ENCODE assay signal across 8 mouse cellular contexts in genomic region chr2:10216566-10217247, GRCm38 (mm10).
DNase-seq lines count a peak whose midpoint lies in the region; ATAC-seq lines count a peak whose summit lies in the region.

No protein-coding gene starts in this region.

- no peak overlapping the region for H3K9ac ChIP-seq in midbrain, embryonic 13.5 days (replicated peaks)

- H3K4me2 ChIP-seq in midbrain, embryonic 13.5 days (replicated peaks): no peak overlapping the region

- WGBS in forebrain, embryonic 10.5 days: 37% methylated on average over 7 of the region's 7 CpGs
- 29% methylated on average over 7 of the region's 7 CpGs for WGBS in midbrain, embryonic 13.5 days

- peaks cover 12% of the 10 kb centered on the region for H3K4me1 ChIP-seq in forebrain, embryonic 10.5 days
- H3K4me1 ChIP-seq in midbrain, embryonic 13.5 days (replicated peaks): peaks cover 16% of the 10 kb centered on the region

- intact Hi-C loops in heart, postnatal 36 days (cut with DNase I): no loop called here

- H3K27ac ChIP-seq in forebrain, embryonic 10.5 days: peak overlapping the region; percentile 67
- peak overlapping the region; percentile 7; the same call in 1 of the 2 replicates for H3K27ac ChIP-seq in midbrain, embryonic 13.5 days

- H3K36me3 ChIP-seq in forebrain, embryonic 10.5 days (replicated peaks): no peaks in the 10 kb centered on the region
- H3K36me3 ChIP-seq in midbrain, embryonic 13.5 days: no peaks in the 10 kb centered on the region

- no peaks in the 10 kb centered on the region for H3K9me3 ChIP-seq in forebrain, embryonic 10.5 days
- H3K9me3 ChIP-seq in midbrain, embryonic 13.5 days: no peaks in the 10 kb centered on the region

- H3K27me3 ChIP-seq in forebrain, embryonic 10.5 days (ENCODE audit: poor library complexity, severe bottlenecking): no peaks in the 10 kb centered on the region
- H3K27me3 ChIP-seq in midbrain, embryonic 13.5 days: no peaks in the 10 kb centered on the region

- peak; percentile 85 for ATAC-seq in midbrain, embryonic 13.5 days
- no peak for ATAC-seq in activated CD4-positive, CD25-positive, alpha-beta regulatory T cell, adult 4 months

- no peak overlapping the region for H3K4me3 ChIP-seq in forebrain, embryonic 10.5 days
- no peak overlapping the region for H3K4me3 ChIP-seq in midbrain, embryonic 13.5 days (replicated peaks)

- peak; percentile 77 for DNase-seq in Muller cell, postnatal 12 days (ENCODE audit: inconsistent ontology term)
- DNase-seq in adrenal gland, postnatal 25 days: peak; percentile 23
- peak; percentile 19 for DNase-seq in forebrain, embryonic 10.5 days (ENCODE audit: extremely low spot score, low spot score)
- DNase-seq in heart, postnatal 36 days: peak; percentile 21 to 24
- DNase-seq in layer of hippocampus, postnatal 10 days (ENCODE audit: low spot score in 2 of 2): peak; percentile 17 to 43
- no peak for DNase-seq in spleen, adult 12 weeks (ENCODE audit: low spot score)
